9 mouse cellular contexts compared by ENCODE assay signal in the genomic region with DNA sequence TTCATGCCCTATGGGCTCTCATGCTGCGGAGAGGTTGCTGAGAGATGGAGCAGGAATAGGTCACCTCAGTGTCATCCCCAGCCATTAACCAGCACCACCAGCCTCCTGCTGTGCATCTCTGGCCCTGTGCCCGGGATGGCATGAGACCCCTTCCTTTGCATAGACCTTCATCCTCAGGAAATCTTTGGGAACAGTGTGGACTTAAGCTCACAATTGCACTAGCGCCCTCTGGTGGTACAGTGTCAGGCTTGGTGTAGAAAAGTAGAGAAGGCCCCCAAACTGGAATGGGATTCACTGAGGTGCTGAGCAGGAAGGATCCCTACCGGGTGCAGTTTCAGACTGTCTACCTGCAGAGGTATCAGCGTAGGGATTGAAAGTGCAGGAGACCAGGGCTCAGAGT.
DNase-seq lines count a peak whose midpoint lies in the region; ATAC-seq and TF ChIP-seq lines count a peak whose summit lies in the region.
"Had no signal": no experiment of that assay in that cellular context is flagged by ENCODE, and none has a peak within 500 bp of the region (broad histone marks: within the 10 kb centered on the region; RNA-seq: fewer than 3 reads in every experiment).

No protein-coding gene starts in this region.

- TF ChIP-seq EP300 in stomach, postnatal 0 days (optimal IDR thresholded peaks at IDR 0.05), result no peak

- H3K4me3 ChIP-seq in intestine, embryonic 14.5 days (ENCODE audit: low read depth, low read length), result no peak overlapping the region
- H3K4me3 ChIP-seq in intestine, embryonic 16.5 days (ENCODE audit: low read length), result no peak overlapping the region
- no peak overlapping the region for H3K4me3 ChIP-seq in bone marrow macrophage, adult 2 months (ENCODE audit: insufficient read depth, low read length)
- no peak overlapping the region for H3K4me3 ChIP-seq in hindbrain, postnatal 0 days (ENCODE audit: low read length)
- no peak overlapping the region for H3K4me3 ChIP-seq in stomach, postnatal 0 days (ENCODE audit: low read depth, low read length)
- H3K4me3 ChIP-seq: midbrain, embryonic 12.5 days had no signal

- no peak for TF ChIP-seq POLR2A in bone marrow macrophage, adult 2 months (IDR thresholded peaks at IDR 0.05; ENCODE audit: borderline replicate concordance, low read depth, low read length)

- no peaks in the 10 kb centered on the region for H3K36me3 ChIP-seq in intestine, embryonic 14.5 days (ENCODE audit: control insufficient read depth, insufficient read depth, low read length)
- no peaks in the 10 kb centered on the region for H3K36me3 ChIP-seq in intestine, embryonic 16.5 days (ENCODE audit: control insufficient read depth, insufficient read depth, low read length)
- H3K36me3 ChIP-seq in hindbrain, postnatal 0 days (ENCODE audit: insufficient read depth, low read length), result no peaks in the 10 kb centered on the region
- no peaks in the 10 kb centered on the region for H3K36me3 ChIP-seq in stomach, postnatal 0 days (ENCODE audit: control insufficient read depth, insufficient read depth, low read length)
- H3K36me3 ChIP-seq: midbrain, embryonic 12.5 days had no signal

- WGBS in intestine, embryonic 14.5 days, result 37% methylated on average over 5 of the region's 5 CpGs
- WGBS in intestine, embryonic 16.5 days, result 32% methylated on average over 5 of the region's 5 CpGs
- WGBS in hindbrain, postnatal 0 days, result 33% methylated on average over 5 of the region's 5 CpGs
- WGBS in stomach, postnatal 0 days, result 44% methylated on average over 5 of the region's 5 CpGs

- peak; percentile 72 for TF ChIP-seq CTCF in bone marrow macrophage, adult 2 months (IDR thresholded peaks at IDR 0.05; ENCODE audit: low read depth, low read length)
- peak; percentile 85 for TF ChIP-seq CTCF in hindbrain, postnatal 0 days (IDR thresholded peaks at IDR 0.05; ENCODE audit: low read depth)
- TF ChIP-seq CTCF in stomach, postnatal 0 days (IDR thresholded peaks at IDR 0.05; ENCODE audit: low read depth), result peak; percentile 83

- DNase-seq in intestine, embryonic 14.5 days (ENCODE audit: low spot score), result peak; percentile 72
- DNase-seq in hindbrain, postnatal 0 days (ENCODE audit: low spot score), result peak; percentile 88
- DNase-seq in left cerebral cortex, adult 8-10 months (ENCODE audit: low spot score in 2 of 2), result peak; percentile 32
- peak; percentile 79 for DNase-seq in mesoderm, embryonic 11.5 days (ENCODE audit: low read depth, low spot score)
- DNase-seq in stomach, postnatal 0 days (ENCODE audit: low spot score), result peak; percentile 57

- H3K9me3 ChIP-seq in intestine, embryonic 14.5 days (ENCODE audit: control insufficient read depth, low read length), result no peaks in the 10 kb centered on the region
- no peaks in the 10 kb centered on the region for H3K9me3 ChIP-seq in intestine, embryonic 16.5 days (ENCODE audit: control insufficient read depth, low read length)
- no peaks in the 10 kb centered on the region for H3K9me3 ChIP-seq in hindbrain, postnatal 0 days (ENCODE audit: low read length)
- no peaks in the 10 kb centered on the region for H3K9me3 ChIP-seq in stomach, postnatal 0 days (ENCODE audit: control insufficient read depth, low read length)
- H3K9me3 ChIP-seq: midbrain, embryonic 12.5 days had no signal

- ATAC-seq in intestine, embryonic 14.5 days (replicated peaks; ENCODE audit: low FRiP score, low TSS enrichment, low read depth), result no peak
- no peak for ATAC-seq in intestine, embryonic 16.5 days
- ATAC-seq in erythroblast, adult 5-6 weeks (replicated peaks; ENCODE audit: low FRiP score, poor library complexity, severe bottlenecking), result peak; percentile 38; the same call in 1 of the 2 replicates
- ATAC-seq in hindbrain, postnatal 0 days, result peak; percentile 44; the same call in 1 of the 2 replicates
- ATAC-seq in stomach, postnatal 0 days (ENCODE audit: low FRiP score, low TSS enrichment), result no peak

- no peaks in the 10 kb centered on the region; the same call in 1 of the 2 replicates for H3K4me1 ChIP-seq in intestine, embryonic 14.5 days (replicated peaks; ENCODE audit: control insufficient read depth, insufficient read depth, low read length)
- H3K4me1 ChIP-seq in intestine, embryonic 16.5 days (ENCODE audit: control insufficient read depth, insufficient read depth, low read length), result no peaks in the 10 kb centered on the region
- no peaks in the 10 kb centered on the region for H3K4me1 ChIP-seq in bone marrow macrophage, adult 2 months (ENCODE audit: control insufficient read depth, insufficient read depth, low read length)
- H3K4me1 ChIP-seq in hindbrain, postnatal 0 days (ENCODE audit: insufficient read depth, low read length), result 0 out of 2 replicates have a peak, but pooled peaks cover 7% of the 10 kb centered on the region
- no peaks in the 10 kb centered on the region for H3K4me1 ChIP-seq in stomach, postnatal 0 days (replicated peaks; ENCODE audit: control insufficient read depth, insufficient read depth)

- H3K9ac ChIP-seq in intestine, embryonic 14.5 days (ENCODE audit: low read length), result no peak overlapping the region
- no peak overlapping the region for H3K9ac ChIP-seq in intestine, embryonic 16.5 days (ENCODE audit: low read depth, low read length)
- no peak overlapping the region for H3K9ac ChIP-seq in hindbrain, postnatal 0 days (replicated peaks; ENCODE audit: low read length)
- no peak overlapping the region for H3K9ac ChIP-seq in stomach, postnatal 0 days (ENCODE audit: low read length)
- H3K9ac ChIP-seq: midbrain, embryonic 12.5 days had no signal

- no peaks in the 10 kb centered on the region for H3K27me3 ChIP-seq in intestine, embryonic 14.5 days (replicated peaks; ENCODE audit: control insufficient read depth, insufficient read depth, low read length)
- H3K27me3 ChIP-seq in intestine, embryonic 16.5 days (replicated peaks; ENCODE audit: control insufficient read depth, insufficient read depth, low read length), result no peaks in the 10 kb centered on the region
- H3K27me3 ChIP-seq in hindbrain, postnatal 0 days (ENCODE audit: insufficient read depth, low read length), result no peaks in the 10 kb centered on the region
- H3K27me3 ChIP-seq in stomach, postnatal 0 days (ENCODE audit: control insufficient read depth, insufficient read depth, low read length), result no peaks in the 10 kb centered on the region

- H3K4me2 ChIP-seq in intestine, embryonic 14.5 days (ENCODE audit: low read length), result no peak overlapping the region
- no peak overlapping the region for H3K4me2 ChIP-seq in intestine, embryonic 16.5 days (ENCODE audit: low read depth, low read length)
- no peak overlapping the region for H3K4me2 ChIP-seq in hindbrain, postnatal 0 days (ENCODE audit: low read depth, low read length)
- H3K4me2 ChIP-seq in stomach, postnatal 0 days (replicated peaks; ENCODE audit: low read depth), result no peak overlapping the region
- H3K4me2 ChIP-seq: midbrain, embryonic 12.5 days had no signal

- no peak overlapping the region for H3K27ac ChIP-seq in intestine, embryonic 14.5 days (ENCODE audit: low read depth)
- H3K27ac ChIP-seq in intestine, embryonic 16.5 days (ENCODE audit: low read length), result no peak overlapping the region
- H3K27ac ChIP-seq in bone marrow macrophage, adult 2 months (ENCODE audit: insufficient read depth, low read depth, low read length), result no peak overlapping the region
- H3K27ac ChIP-seq in hindbrain, postnatal 0 days, result no peak overlapping the region
- H3K27ac ChIP-seq in stomach, postnatal 0 days (replicated peaks), result no peak overlapping the region
- H3K27ac ChIP-seq: midbrain, embryonic 12.5 days had no signal

Comparison
In these comparisons a context has a peak if more than half of its experiments do, and no peak if none do; other contexts are left out.
1. ATAC-seq: peak in erythroblast, adult 5-6 weeks (single experiment) and hindbrain, postnatal 0 days (single experiment); none in intestine, embryonic 14.5 days (single experiment), intestine, embryonic 16.5 days (single experiment) and stomach, postnatal 0 days (single experiment).
2. DNase-seq: peak in every context shown above with its lines; median percentile 88 in hindbrain, postnatal 0 days; 79 in mesoderm, embryonic 11.5 days; 72 in intestine, embryonic 14.5 days; 57 in stomach, postnatal 0 days; 32 in left cerebral cortex, adult 8-10 months.
3. Peak in every context shown above with its lines, with median percentiles within 50 percentile points of each other: CTCF ChIP-seq.